Mouse (Mus musculus): ENCODE measurements around the gene Fam89a. TPM values are rescaled to one million over a fixed set of nuclear protein-coding genes. Genes with fewer than 3 reads are reported as not detected.

The Fam89a gene
- total RNA-seq, 2 experiments from 2014 or later, result 0.67 to 0.97 TPM

- peak in 1 of 2 experiments; percentile 57 for DNase-seq (ENCODE audit: low spot score in 2 of 2)
Measured at GRCm38 (mm10) chr8:124754101-124754791, 2.6 kb upstream of the Fam89a start.

DNA sequence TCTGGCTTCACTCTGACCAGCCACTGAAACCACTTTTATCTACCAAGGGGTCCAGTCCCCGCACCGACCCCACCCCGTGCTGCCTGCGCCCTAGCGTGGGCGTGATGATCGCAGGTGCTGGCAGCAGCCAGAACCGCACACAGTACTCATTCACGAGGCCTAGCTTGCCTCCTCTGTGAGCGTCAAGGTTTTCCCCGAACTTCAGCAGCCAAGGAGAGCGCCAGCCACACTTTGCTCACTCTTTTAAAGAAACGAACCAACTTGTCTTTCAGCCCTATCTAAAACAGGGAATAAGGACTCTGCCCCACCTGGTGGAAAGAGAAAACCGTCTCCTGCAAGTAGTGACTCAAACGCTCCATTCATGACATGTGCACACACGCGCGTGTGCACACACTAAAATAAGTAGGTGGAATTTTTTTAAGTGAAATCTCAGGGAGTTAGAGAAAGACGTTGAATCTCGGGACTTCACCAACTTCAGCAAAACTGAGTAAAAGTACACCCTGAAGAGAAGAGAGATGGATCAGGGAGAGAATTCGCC lies 762 bp upstream of the Fam89a start:
- DNase-seq (ENCODE audit: low spot score in 2 of 2), result no peak

GRCm38 (mm10) chr8:124751191-124751590 lies 441 bp downstream of the Fam89a start:
- no peak for DNase-seq (ENCODE audit: low spot score in 2 of 2)

DNA sequence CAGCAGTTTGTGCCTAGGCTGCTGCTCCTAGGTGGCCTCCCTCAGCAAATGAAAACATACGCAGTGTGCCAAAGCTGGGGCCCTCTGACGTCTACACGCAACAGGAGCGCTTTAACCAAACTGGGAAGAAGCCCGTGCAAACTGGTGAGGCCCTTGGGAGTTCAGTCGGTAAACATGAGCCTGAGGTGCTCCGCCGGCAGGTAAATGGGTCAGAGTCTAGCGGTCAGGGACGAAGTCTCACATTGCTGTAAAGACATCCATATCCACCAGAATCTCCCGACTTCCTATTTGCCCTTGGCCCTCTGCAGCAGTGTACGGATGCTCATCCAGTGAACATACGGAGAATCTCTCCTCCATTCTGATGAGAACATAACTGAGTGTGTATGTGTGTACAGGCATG lies 5.0 kb downstream of the Fam89a start:
- DNase-seq (ENCODE audit: low spot score in 2 of 2), result no peak

- no peak for DNase-seq (ENCODE audit: low spot score in 2 of 2)
Measured at GRCm38 (mm10) chr8:124739268-124739667, 12.4 kb downstream of the Fam89a start.

GRCm38 (mm10) chr8:124735371-124735911 lies 16.2 kb downstream of the Fam89a start:
- no peak for DNase-seq (ENCODE audit: low spot score in 2 of 2)

DNA sequence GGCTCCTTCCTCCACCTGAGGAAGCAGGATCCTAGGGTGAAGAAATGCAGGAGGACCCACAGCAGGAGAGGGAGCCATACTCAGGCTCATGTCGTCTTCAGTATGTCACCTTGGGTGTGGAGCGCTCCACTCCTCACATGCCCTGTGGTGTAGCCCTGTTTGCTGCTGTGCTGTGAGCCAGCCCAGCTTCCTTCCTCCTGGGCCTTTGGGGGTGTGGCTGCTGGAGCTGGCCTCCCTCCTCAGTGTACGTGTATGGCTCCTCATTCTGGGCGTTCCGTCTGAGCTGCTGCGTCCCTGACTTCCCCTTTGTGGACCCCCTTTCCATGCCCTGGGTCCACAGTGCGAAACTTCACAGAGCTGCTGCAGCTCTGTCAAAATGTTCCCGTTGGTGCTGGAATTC lies 18.8 kb downstream of the Fam89a start:
- DNase-seq (ENCODE audit: low spot score in 2 of 2), result no peak

- no peak for DNase-seq (ENCODE audit: low spot score in 2 of 2)
Measured at GRCm38 (mm10) chr8:124724301-124724700, 27.3 kb downstream of the Fam89a start.

DNA sequence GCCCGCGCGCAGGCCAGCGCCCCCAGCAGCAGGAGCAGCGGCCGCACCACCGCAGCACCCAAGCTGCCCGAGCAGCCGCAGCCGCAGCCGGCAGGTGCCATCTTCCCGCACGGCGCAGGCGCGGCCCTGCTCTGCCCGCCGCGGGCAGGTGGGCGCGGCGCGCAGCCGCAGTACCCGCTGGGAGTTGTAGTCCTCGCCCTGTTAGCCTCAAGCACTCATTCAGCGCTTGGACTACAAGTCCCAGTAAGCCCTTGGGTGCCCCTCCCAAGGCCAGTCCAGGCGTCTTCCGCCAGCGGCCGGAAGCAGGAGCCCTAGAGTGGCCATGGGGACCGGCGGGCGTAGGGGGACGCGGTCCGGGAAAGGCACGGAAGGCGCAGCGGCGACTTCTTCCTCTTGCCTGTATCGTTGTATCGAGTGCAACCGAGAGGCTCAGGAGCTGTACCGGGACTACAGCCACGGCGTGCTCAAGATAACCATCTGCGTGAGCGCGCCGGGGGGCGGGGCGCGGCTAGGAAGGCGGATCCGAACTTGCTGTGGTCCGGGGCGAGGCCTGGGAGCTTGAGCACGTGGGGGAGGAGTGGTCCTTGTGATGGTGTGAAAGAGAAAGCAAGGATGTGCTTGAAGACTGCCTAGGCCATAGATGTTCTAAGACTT lies 29.6 kb downstream of the Fam89a start, which contains the start of the genes Ttc13 and Arv1:
Gene Ttc13 (minus strand): TSS at position 122 of the 654 bp plus-strand sequence.
Gene Arv1 (plus strand): TSS at position 278 of the 654 bp plus-strand sequence.
- DNase-seq (ENCODE audit: low spot score in 2 of 2), result peak; percentile 93 to 97

DNA sequence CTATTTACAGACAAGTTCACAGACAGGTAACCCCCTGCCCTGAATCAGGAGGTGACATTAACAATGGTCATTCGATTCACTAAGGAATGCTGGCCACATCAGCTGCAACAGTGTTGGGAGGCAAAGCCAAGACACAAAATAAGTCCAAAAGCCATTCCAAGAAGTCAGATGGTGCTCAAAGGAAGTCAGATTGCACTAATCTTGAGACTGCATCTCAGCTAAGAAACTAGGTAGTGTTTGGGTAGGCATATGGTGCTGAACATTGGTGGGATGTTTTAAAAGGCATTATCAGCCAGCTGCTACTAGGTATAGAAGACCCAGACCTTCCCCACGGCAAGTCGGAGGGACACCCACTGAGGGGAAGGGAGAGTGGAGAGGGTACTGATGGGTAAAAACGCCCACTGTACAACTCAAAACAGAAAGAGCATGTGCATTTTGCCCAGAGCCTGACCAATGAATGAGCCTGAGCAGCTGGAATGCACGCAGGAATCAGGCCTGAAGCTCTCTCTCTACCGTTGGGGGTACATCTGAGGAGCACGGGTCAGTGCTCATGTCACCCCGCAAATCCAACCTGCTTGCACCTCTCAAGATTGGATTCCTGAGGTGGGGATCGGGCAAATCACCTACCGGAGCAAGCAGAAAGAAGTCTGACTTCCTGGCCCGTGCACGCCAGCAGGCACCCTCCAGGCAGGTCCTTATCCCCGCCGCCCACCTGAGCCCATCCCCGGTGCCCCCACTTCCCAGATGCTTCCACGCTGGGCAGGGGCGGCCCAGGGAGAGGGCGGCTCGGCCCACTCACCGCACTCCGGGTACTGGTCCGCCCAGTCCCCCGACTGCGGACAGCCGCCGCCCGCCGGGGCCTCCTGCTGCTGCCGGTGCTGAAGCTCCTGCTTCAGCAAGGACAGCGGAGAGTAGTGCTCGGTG lies 30.4 kb downstream of the Fam89a start:
- DNase-seq (ENCODE audit: low spot score in 2 of 2), result no peak

DNA sequence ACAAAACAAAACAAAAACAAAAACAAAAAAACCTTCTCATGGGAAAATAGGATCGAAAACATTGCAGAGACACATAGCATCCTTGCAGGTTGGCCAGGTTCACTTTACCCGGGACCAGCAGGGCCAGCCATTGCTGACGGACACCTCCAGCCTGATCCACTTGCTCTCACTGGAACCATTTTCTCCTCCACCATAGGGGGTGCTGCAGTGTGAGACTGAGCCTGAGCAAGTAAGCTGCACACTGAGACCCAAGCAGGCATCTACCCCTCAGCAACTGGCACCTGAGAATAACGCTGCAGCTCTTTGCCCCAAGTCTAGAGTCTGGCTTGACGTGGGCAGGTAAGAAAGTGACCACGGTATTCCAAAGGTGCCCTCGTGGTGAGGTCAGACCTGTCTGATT lies 31.5 kb downstream of the Fam89a start:
- DNase-seq (ENCODE audit: low spot score in 2 of 2), result no peak

DNA sequence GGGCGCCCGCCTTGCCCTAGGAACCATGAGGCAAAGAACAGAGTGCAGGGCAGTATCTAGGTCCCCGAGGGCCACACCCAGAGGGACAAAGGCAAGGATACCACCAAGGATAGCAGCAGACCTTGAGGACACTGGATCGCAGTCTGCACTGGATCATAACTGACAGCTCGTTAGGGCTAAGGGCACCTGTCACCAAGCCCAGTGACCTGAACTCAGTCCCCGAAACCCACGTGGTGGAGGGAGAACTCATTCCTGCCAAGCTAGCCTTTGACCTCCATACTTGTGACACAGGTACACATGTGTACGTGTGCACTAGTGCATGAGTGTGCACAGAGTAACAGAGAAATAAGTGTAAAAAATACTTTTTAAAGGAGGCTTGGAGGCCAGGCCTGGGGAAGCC lies 35.9 kb downstream of the Fam89a start:
- no peak for DNase-seq (ENCODE audit: low spot score in 2 of 2)

GRCm38 (mm10) chr8:124713207-124713606 lies 38.4 kb downstream of the Fam89a start:
- no peak for DNase-seq (ENCODE audit: low spot score in 2 of 2)

GRCm38 (mm10) chr8:124705823-124706222 lies 45.8 kb downstream of the Fam89a start:
- DNase-seq (ENCODE audit: low spot score in 2 of 2), result no peak

DNA sequence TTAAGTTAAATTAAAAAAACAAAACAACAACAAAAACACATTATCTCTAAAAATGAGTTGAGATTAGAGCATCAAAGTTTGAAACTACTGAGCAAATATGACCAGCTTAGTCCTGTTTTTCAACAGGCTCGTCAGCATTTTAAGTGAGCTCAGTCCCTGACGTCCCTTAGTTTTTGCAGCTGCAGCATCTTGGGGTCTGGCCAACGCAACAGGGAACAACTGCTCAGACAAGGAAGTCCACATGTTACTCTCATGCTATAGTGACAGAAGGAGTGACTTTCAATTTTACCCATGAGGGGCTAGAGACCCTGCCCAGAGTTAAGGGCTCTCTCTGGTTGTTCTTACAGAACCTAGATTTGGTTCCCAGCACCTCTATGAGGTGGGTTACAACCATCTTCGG lies 47.3 kb downstream of the Fam89a start:
- DNase-seq (ENCODE audit: low spot score in 2 of 2), result peak in 1 of 2 experiments; percentile 26

DNA sequence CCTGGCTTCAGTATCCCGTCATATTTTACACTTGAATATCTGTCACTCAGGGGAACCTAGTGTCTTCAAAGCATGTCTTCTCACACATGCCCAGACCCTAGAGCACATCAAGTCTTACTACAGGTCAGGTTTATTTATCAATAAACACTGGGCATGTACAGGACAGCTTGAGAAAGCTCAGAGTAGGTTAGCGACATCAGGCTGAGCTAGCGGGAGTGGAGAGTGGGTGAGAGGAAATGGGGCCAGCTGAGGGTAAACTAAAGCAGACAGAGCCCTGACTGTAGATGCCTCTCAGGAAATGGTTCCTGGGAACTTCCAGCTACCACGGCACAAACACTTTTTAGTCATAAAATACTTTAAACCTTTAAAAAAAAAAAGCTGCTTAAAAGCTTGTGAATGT lies 48.1 kb downstream of the Fam89a start:
- DNase-seq (ENCODE audit: low spot score in 2 of 2), result no peak

GRCm38 (mm10) chr8:124702183-124702582 lies 49.4 kb downstream of the Fam89a start:
- no peak for DNase-seq (ENCODE audit: low spot score in 2 of 2)

DNA sequence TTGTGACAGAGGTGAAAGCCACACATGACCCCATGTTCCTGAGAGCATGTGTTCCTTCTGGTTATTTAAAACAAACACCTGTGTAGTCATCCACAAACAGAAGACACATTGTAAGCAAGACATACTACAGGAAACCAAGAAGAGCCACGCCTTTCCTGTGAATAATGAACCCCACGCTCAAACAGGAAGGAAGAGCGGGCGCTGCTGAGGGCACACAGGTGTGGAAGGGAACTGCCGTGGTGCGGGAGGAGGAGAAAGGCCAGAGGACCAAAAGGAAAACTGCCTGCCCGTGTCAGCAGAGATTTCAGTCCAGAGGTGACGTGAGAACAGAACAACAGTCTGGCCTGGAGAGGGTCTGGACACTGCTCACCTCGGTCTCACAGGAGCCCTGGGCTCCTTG lies 50.6 kb downstream of the Fam89a start:
- no peak for DNase-seq (ENCODE audit: low spot score in 2 of 2)

DNA sequence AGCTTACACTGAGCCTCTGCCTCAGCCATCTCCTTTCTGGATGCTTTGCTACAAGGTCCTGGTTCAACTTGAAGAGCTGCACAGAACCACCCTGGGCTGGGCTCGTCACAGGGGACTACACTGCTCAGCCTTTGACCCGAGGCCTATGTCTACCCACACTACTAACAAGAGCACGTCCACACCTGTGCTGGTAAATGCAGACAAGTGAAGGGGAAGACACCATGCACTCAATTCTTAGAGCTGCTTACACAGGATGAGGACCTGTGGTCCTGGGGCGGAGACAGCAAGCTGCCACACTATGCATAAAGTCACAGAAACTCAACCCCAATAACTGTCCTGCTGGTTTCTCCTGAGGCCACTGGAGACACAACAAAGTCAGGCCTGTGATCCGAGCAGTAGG lies 51.4 kb downstream of the Fam89a start:
- no peak for DNase-seq (ENCODE audit: low spot score in 2 of 2)

DNA sequence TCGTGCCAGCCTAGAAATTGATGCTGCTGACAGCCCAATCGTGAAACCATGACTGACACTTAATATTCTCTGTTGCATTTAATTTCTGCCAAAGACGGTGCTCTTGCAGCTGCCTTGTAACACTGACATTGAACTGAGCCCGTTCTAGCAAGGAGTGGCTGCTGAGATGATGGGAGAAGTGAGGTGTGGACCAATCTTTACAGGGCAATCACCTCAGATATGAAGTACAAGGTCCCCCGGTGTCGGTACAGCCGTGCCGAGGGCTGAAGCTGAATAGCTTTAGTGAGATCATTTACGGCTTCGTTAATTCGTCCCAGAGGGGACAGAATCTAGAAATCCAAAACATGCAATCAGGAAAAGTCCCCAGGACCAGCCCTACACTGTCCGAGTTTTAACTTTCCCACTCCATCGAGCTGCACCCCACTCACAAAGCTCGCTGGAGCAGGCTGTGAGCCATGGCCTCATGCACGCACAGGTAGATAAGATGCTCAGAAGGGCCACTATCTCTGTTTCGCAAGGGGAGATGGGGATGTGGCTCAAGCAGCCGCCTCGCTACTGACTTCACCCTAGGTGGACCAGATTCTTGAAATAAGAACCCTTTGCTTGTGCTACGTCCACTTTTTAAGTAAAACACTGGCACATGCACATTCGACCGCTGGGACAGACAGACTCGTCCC lies 56.1 kb downstream of the Fam89a start:
- DNase-seq (ENCODE audit: low spot score in 2 of 2), result no peak

- DNase-seq (ENCODE audit: low spot score in 2 of 2), result no peak
Measured at GRCm38 (mm10) chr8:124691706-124692105, 59.9 kb downstream of the Fam89a start.
